In the genomic region with DNA sequence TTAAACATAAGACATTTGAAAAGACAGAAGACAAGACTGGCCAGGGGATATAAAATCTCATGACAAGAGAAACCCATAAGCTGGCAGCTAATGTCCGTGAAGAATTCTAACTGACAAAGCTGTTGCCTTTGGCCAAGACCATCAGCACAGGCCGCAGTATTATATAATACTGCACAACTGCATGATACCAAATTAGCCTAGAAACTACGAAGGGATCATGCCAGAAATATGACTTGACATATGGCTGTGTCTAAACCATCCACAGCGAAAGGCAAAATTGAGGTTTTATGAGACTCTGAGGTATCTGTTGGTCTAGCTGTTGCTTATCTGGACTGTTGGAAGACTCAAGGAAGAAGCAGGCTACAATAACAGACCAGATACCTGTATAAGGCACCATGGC, we compare ENCODE assay signal across 15 mouse cellular contexts. TPM values are rescaled to one million over a fixed set of nuclear protein-coding genes. Genes with fewer than 3 reads are reported as not detected.
"Had no signal": no experiment of that assay in that cellular context is flagged by ENCODE, and none has a peak within 500 bp of the region (broad histone marks: within the 10 kb centered on the region; RNA-seq: fewer than 3 reads in every experiment).

No protein-coding gene starts in this region.

- H3K4me3 ChIP-seq: midbrain, embryonic 10.5 days; midbrain, embryonic 13.5 days; midbrain, embryonic 15.5 days; neural tube, embryonic 12.5 days; stomach, embryonic 15.5 days had no signal

- H3K9ac ChIP-seq: lung, embryonic 14.5 days; midbrain, embryonic 13.5 days; midbrain, embryonic 15.5 days; neural tube, embryonic 12.5 days; stomach, embryonic 15.5 days had no signal

- H3K27ac ChIP-seq: midbrain, embryonic 10.5 days; midbrain, embryonic 13.5 days; midbrain, embryonic 15.5 days; neural tube, embryonic 12.5 days; stomach, embryonic 15.5 days; stomach, postnatal 0 days had no signal

- H3K4me1 ChIP-seq: midbrain, embryonic 10.5 days; midbrain, embryonic 13.5 days; midbrain, embryonic 15.5 days; neural tube, embryonic 12.5 days; stomach, embryonic 15.5 days had no signal

- DNase-seq: lung, adult 18-20 months; lung, embryonic 14.5 days; lung, postnatal 10 days; lung, postnatal 4 days; right cerebral cortex, postnatal 14 days; thymus, adult 2 months; thymus, postnatal 25 days; thymus, postnatal 4 days had no signal

- H3K9me3 ChIP-seq: midbrain, embryonic 10.5 days; midbrain, embryonic 13.5 days; midbrain, embryonic 15.5 days; neural tube, embryonic 12.5 days; stomach, embryonic 15.5 days had no signal

- H3K4me2 ChIP-seq: lung, embryonic 14.5 days; midbrain, embryonic 13.5 days; midbrain, embryonic 15.5 days; neural tube, embryonic 12.5 days; stomach, embryonic 15.5 days had no signal

- H3K27me3 ChIP-seq: midbrain, embryonic 13.5 days; midbrain, embryonic 15.5 days; neural tube, embryonic 12.5 days; stomach, embryonic 15.5 days had no signal

- ATAC-seq: midbrain, embryonic 13.5 days; midbrain, embryonic 15.5 days had no signal

- H3K36me3 ChIP-seq: stomach, embryonic 15.5 days had no signal

RNA-seq across cellular contexts. Expression of a gene that starts 19.3 kb away (rescaled TPM):
- polyA plus RNA-seq: midbrain, embryonic 13.5 days; neural tube, embryonic 14.5 days had no signal
